Mouse (Mus musculus): ENCODE data around the gene Iffo2. TPM values are rescaled to one million over a fixed set of nuclear protein-coding genes. Genes with fewer than 3 reads are reported as not detected.

The Iffo2 gene
- total and polyA plus RNA-seq, 3 experiments, result 0.38 to 3.0 (median 0.60) TPM

DNA sequence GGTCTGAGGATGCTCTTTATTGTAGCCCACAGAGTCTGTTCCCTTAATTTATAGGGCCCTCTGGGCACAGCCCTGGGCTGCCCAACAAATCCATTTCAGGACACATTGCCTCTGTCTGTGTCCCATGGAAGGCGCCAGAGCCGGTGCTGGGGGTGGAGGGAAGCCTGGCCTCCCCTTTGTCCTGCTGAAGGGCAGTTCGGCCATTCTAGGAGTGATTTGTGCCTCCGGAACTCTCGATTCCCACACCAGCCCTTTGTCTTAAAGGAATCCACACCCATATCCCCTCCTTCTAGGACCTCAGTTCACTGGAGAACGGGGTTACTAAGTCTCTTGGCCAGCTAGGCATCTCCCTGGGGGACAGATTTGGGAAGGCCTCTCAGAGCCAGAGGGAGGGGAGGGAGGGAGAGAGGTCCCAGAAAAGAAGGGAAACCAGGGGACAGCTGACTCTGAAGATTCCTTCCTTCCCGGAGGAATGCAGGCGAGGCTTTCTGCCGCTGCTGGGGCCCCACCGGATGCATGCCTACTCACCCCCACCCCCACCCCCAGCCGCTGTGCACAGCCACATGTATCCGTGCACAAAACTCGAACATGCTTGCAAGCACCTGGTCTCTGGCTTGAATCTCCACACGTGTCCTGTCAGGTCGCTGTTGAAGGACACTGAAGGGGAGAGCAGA is 50.5 kb downstream of the Iffo2 start:
- no peak for DNase-seq (ENCODE audit: extremely low read depth)
- Histone ChIP-seq H3K4me2 (ENCODE audit: insufficient read depth, low read depth, poor library complexity, severe bottlenecking) (no peak overlapping the region), H3K9me3 (replicated peaks; ENCODE audit: low read length) (no peaks in the 10 kb centered on the region), H3K4me1 (ENCODE audit: control insufficient read depth in 1 of 2, insufficient read depth in 2 of 2) (peaks cover under 1 to 24% of the 10 kb centered on the region in 2 experiments; a peak in 3 of 4 replicates), H3K79me2 (replicated peaks; ENCODE audit: control insufficient read depth, extremely low read depth, insufficient read depth, poor library complexity, severe bottlenecking) (no peaks in the 10 kb centered on the region), H3K27ac (ENCODE audit: insufficient read depth, low read depth) (no peak overlapping the region), H3K27me3 (replicated peaks) (peaks cover 84% of the 10 kb centered on the region), H3K4me3 (replicated peaks in 1 of 3; ENCODE audit: low read depth in 2 of 3, low read length in 2 of 3, poor library complexity in 1 of 3) (no peak overlapping the region), H3K9ac (ENCODE audit: insufficient read depth, low read depth) (no peak overlapping the region), H3K36me3 (replicated peaks in 1 of 2; ENCODE audit: control insufficient read depth in 1 of 2, insufficient read depth in 1 of 2, low read length in 1 of 2) (no peaks in the 10 kb centered on the region)
- TF ChIP-seq POLR2A (IDR thresholded peaks at IDR 0.05; ENCODE audit: low read depth, low read length), result no peak
- in situ Hi-C loops (cut with MboI; ENCODE audit: low pct_ligation_motif_present, low pct_unique_long_range_greater_than_20kb, low sequenced_read_pairs) (no loop called here), dilution Hi-C loops (cut with MboI; ENCODE audit: extremely low pct_ligation_motif_present, extremely low pct_unique_long_range_greater_than_20kb, low sequenced_read_pairs) (no loop called here)

DNA sequence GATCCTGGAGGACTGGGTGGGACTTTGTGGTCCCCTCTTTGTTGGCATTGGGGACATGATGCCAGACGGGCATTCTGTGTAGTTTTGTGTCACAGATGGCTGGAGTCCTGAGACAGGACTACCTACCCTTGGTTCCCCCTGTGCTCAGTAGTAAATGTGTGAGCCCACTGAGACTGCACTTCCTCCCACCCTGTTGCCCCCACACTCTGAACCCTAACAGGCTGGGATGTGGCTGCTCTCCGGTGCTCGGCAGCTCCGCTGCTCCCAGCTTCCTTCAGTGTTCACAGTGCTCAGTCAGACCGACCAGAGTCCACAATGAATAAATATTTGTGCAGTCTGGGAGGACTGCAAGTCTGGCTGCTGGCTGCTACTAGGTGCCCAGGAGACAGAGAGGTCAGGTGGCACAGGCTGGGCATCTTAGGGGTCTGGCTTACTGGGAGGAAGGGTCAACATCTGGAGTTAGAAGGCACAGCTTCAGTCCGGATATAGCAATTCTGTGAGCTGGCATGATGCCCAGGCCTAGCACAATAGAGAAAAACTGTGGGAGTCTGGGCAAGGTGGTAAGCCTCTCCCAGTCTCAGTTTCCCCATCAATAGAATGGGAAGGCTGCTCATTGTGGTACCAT is 51.2 kb downstream of the Iffo2 start:
- Histone ChIP-seq H3K27me3 (replicated peaks) (peaks cover 80% of the 10 kb centered on the region), H3K9ac (ENCODE audit: insufficient read depth, low read depth) (no peak overlapping the region), H3K4me3 (replicated peaks in 1 of 3; ENCODE audit: low read depth in 2 of 3, low read length in 2 of 3, poor library complexity in 1 of 3) (no peak overlapping the region), H3K9me3 (replicated peaks; ENCODE audit: low read length) (no peaks in the 10 kb centered on the region), H3K4me1 (ENCODE audit: control insufficient read depth in 1 of 2, insufficient read depth in 2 of 2) (peaks cover 0 to 24% of the 10 kb centered on the region in 2 experiments; a peak in 2 of 4 replicates), H3K27ac (ENCODE audit: insufficient read depth, low read depth) (no peak overlapping the region), H3K79me2 (replicated peaks; ENCODE audit: control insufficient read depth, extremely low read depth, insufficient read depth, poor library complexity, severe bottlenecking) (no peaks in the 10 kb centered on the region), H3K4me2 (ENCODE audit: insufficient read depth, low read depth, poor library complexity, severe bottlenecking) (no peak overlapping the region), H3K36me3 (replicated peaks in 1 of 2; ENCODE audit: control insufficient read depth in 1 of 2, insufficient read depth in 1 of 2, low read length in 1 of 2) (no peaks in the 10 kb centered on the region)
- TF ChIP-seq ZMIZ1 (IDR thresholded peaks at IDR 0.05; ENCODE audit: low read depth, low read length) (no peak), ZC3H11A (IDR thresholded peaks at IDR 0.05; ENCODE audit: low read depth, low read length) (no peak), SMC3 (IDR thresholded peaks at IDR 0.05; ENCODE audit: low read depth, low read length) (no peak), TBP (conservative IDR thresholded peaks at IDR 0.05; ENCODE audit: low read depth, low read length) (no peak)
- in situ Hi-C loops (cut with MboI; ENCODE audit: low pct_ligation_motif_present, low pct_unique_long_range_greater_than_20kb, low sequenced_read_pairs) (no loop called here), dilution Hi-C loops (cut with MboI; ENCODE audit: extremely low pct_ligation_motif_present, extremely low pct_unique_long_range_greater_than_20kb, low sequenced_read_pairs) (no loop called here)
- DNase-seq (ENCODE audit: extremely low read depth), result no peak

DNA sequence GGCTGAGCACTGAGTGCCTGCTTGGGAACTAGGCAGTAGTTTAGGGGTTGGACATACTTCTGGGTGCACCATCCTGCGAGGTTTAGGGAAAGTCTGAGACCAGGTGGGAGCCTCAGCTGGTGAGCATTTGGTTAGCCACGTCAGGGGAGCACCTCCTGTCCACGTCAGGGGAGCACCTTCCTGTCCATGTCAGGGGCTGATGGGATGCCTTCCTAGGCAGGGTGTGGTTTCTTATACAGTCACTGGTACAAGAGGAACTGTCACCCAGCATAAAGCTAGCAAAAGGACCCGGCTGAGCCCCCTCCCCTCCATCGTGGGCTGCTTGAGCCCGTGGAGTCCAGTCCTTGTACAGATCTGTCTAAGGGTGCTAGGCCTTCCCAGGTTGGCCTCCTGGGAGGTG is 52.0 kb downstream of the Iffo2 start:
- in situ Hi-C loops (cut with MboI; ENCODE audit: low pct_ligation_motif_present, low pct_unique_long_range_greater_than_20kb, low sequenced_read_pairs), result no loop called here
- H3K4me3 ChIP-seq (replicated peaks in 1 of 3; ENCODE audit: low read depth in 2 of 3, low read length in 2 of 3, poor library complexity in 1 of 3), result no peak overlapping the region
- H3K9ac ChIP-seq (ENCODE audit: insufficient read depth, low read depth), result no peak overlapping the region
- peaks cover 78% of the 10 kb centered on the region for H3K27me3 ChIP-seq (replicated peaks)
- TF ChIP-seq SIN3A (IDR thresholded peaks at IDR 0.05; ENCODE audit: low read length) (no peak), MEF2A (IDR thresholded peaks at IDR 0.05; ENCODE audit: borderline replicate concordance, low read depth, low read length) (no peak), ZMIZ1 (IDR thresholded peaks at IDR 0.05; ENCODE audit: low read depth, low read length) (no peak), MAX (IDR thresholded peaks at IDR 0.05; ENCODE audit: low read length) (no peak), KAT2A (IDR thresholded peaks at IDR 0.05; ENCODE audit: insufficient replicate concordance, low read length) (no peak), MYC (IDR thresholded peaks at IDR 0.05; ENCODE audit: low read depth, low read length) (no peak), CTCF (conservative IDR thresholded peaks at IDR 0.05 in 1 of 2, IDR thresholded peaks at IDR 0.05 in 1 of 2; ENCODE audit: low read depth in 2 of 2, low read length in 2 of 2) (no peak), RCOR1 (conservative IDR thresholded peaks at IDR 0.05; ENCODE audit: low read depth, low read length) (no peak), RAD21 (IDR thresholded peaks at IDR 0.05; ENCODE audit: low read depth, low read length) (no peak), POLR2A (IDR thresholded peaks at IDR 0.05; ENCODE audit: low read depth, low read length) (no peak), MAFK (IDR thresholded peaks at IDR 0.05; ENCODE audit: insufficient replicate concordance, low read length) (no peak), ETS1 (conservative IDR thresholded peaks at IDR 0.05; ENCODE audit: low read depth, low read length) (no peak), MAZ (IDR thresholded peaks at IDR 0.05; ENCODE audit: low read depth, low read length) (no peak)
- H3K79me2 ChIP-seq (replicated peaks; ENCODE audit: control insufficient read depth, extremely low read depth, insufficient read depth, poor library complexity, severe bottlenecking), result no peaks in the 10 kb centered on the region
- dilution Hi-C loops (cut with MboI; ENCODE audit: extremely low pct_ligation_motif_present, extremely low pct_unique_long_range_greater_than_20kb, low sequenced_read_pairs), result no loop called here
- no peaks in the 10 kb centered on the region for H3K9me3 ChIP-seq (replicated peaks; ENCODE audit: low read length)
- peaks cover 3 to 24% of the 10 kb centered on the region in 2 experiments; a peak in 3 of 4 replicates for H3K4me1 ChIP-seq (ENCODE audit: control insufficient read depth in 1 of 2, insufficient read depth in 2 of 2)
- no peaks in the 10 kb centered on the region for H3K36me3 ChIP-seq (replicated peaks in 1 of 2; ENCODE audit: control insufficient read depth in 1 of 2, insufficient read depth in 1 of 2, low read length in 1 of 2)
- H3K4me2 ChIP-seq (ENCODE audit: insufficient read depth, low read depth, poor library complexity, severe bottlenecking), result no peak overlapping the region
- no peak overlapping the region for H3K27ac ChIP-seq (ENCODE audit: insufficient read depth, low read depth)
- no peak for DNase-seq (ENCODE audit: extremely low read depth)
